Mouse (Mus musculus) liver, embryonic 14.5 days (tissue): ENCODE data around the gene Calm1.

Experiments
- CTCF ChIP-seq: IDR thresholded peaks from 2 replicates; pipeline ENCODE4 v1.5.1; 2016; ENCODE audit warnings: antibody characterized with exemption, low read depth, control low read depth
- EP300 ChIP-seq: IDR thresholded peaks from 2 replicates; pipeline ENCODE4 v1.6.1; 2016; ENCODE audit warnings: antibody characterized with exemption, low read depth

GRCm38 (mm10) chr12:100187756-100188430 is 11.3 kb upstream of the Calm1 start:
- TF ChIP-seq EP300 (no peak), CTCF (no peak)
